Mouse (Mus musculus) intestine, embryonic 14.5 days (tissue): ENCODE results near the gene Ptch2. TPM values are rescaled to one million over a fixed set of nuclear protein-coding genes. Genes with fewer than 3 reads are reported as not detected.

Experiments used
- ATAC-seq: fragments of 200-750 bp; cut with Nextera tagmentation; replicated peaks from 2 replicates; pipeline ENCODE4 v1.8.0; 2017; ENCODE audit warnings: low read depth, moderate number of reproducible peaks, moderate TSS enrichment, moderate library complexity; ENCODE audit not compliant: low FRiP score, low TSS enrichment
- DNase-seq: peaks from one replicate; pipeline ENCODE4 v3.0.0-alpha.2; 2018; ENCODE audit warnings: low spot score
- H3K27ac ChIP-seq: fragments of 300-500 bp; sonication (generic); 2 replicates; pipeline ENCODE4 v1.5.1; 2014; ENCODE audit warnings: low read depth, mild to moderate bottlenecking, control low read depth
- H3K27me3 ChIP-seq: fragments of 300-500 bp; sonication (generic); replicated peaks from 2 replicates; pipeline ENCODE4 v1.6.1; 2014; ENCODE audit warnings: low read length, control low read depth; ENCODE audit not compliant: control insufficient read depth, insufficient read depth
- H3K36me3 ChIP-seq: fragments of 300-500 bp; sonication (generic); 2 replicates; pipeline ENCODE4 v1.6.1; 2014; ENCODE audit warnings: low read length, control low read depth; ENCODE audit not compliant: control insufficient read depth, insufficient read depth
- H3K4me1 ChIP-seq: fragments of 300-500 bp; sonication (generic); replicated peaks from 2 replicates; pipeline ENCODE4 v1.6.1; 2014; ENCODE audit warnings: low read length, control low read depth, mixed read lengths; ENCODE audit not compliant: control insufficient read depth, insufficient read depth
- H3K4me2 ChIP-seq: fragments of 300-500 bp; sonication (generic); 2 replicates; pipeline ENCODE4 v1.6.1; 2014; ENCODE audit warnings: low read length
- H3K4me3 ChIP-seq: fragments of 300-500 bp; sonication (generic); 2 replicates; pipeline ENCODE4 v1.5.1; 2014; ENCODE audit warnings: low read depth, low read length, control low read depth, mixed read lengths
- H3K9ac ChIP-seq: fragments of 300-500 bp; sonication (generic); 2 replicates; pipeline ENCODE4 v1.6.1; 2014; ENCODE audit warnings: mild to moderate bottlenecking, low read length
- H3K9me3 ChIP-seq: fragments of 300-500 bp; sonication (generic); 2 replicates; pipeline ENCODE4 v1.6.1; 2016; ENCODE audit warnings: low read length, control low read depth; ENCODE audit not compliant: control insufficient read depth
- WGBS: fragments of 180-500 bp; shearing (Covaris S2); extraction: QIAGEN DNeasy Blood & Tissue Kit; methylation state at CpG from one replicate; pipeline ENCODE4 v1.1.7; 2014; 5-methylcytosine and 5-hydroxymethylcytosine counted together
- polyA plus RNA-seq: library from polyadenylated mRNA; unstranded; fragments of >200 nt; fragmentation: Nextera tagmentation; extraction: Ambion mirVana; gene quantifications from 2 replicates; pipeline ENCODE4 v1.2.1, GENCODE M21; 2014

Ptch2 gene
- polyA plus RNA-seq = 8.2 and 8.4 TPM in 2 replicates

DNA sequence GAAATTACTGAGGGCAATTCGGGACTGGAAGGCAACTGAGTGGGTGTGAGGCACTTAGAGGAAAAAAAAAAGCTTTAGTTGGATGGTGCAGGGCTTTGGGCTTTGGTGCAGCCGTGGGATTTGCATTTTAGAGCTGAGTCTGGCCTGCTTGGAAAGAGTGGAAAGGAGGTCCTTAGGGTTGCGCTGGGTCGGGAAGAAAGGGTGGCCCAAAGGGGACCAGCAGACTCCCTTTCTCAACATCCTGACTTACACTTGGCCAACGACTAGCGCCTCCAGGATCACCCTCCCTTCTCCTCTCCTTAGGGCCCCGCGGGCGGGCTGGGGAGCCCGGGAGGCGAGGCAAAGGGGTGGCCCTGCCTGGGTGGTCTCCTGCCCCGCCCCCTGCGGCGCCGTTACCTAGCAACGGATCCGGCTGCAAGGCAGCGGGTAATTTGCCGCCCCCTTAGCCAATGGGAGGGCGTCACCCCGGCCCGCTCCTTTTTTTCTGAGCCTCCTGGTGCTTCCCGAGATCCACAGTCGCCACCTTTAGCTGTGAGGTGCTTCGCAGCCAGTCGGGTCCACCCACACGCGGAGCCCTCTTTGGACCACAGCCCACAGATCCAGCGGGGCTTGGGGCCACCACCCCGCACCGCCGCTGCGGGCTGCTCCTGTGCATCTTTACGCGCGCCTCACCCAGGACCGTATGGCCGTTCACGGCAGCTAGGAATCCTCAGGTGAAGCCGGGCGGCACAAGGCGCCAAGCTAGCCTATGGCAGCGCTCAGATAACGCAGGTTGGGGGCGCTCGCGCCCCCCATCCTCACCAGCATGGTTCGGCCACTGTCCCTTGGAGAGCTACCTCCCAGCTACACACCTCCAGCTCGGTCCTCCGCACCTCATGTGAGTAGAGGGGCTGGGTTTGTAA is at the start of gene Ptch2:
Gene Ptch2, plus strand, starts transcription at position 525 of the 902 bp plus-strand sequence.
- peak; percentile 91 for DNase-seq
- Histone ChIP-seq H3K4me3 (peak within 1 kb of the TSS; percentile 79), H3K9me3 (no peaks in the 10 kb centered on the region), H3K36me3 (peaks cover 8% of the 10 kb centered on the region; the same call in 1 of the 2 replicates), H3K9ac (peak within 1 kb of the TSS; percentile 57), H3K4me2 (peak within 1 kb of the TSS; percentile 79), H3K27me3 (no peaks in the 10 kb centered on the region), H3K4me1 (peaks cover 10% of the 10 kb centered on the region; the same call in 1 of the 2 replicates), H3K27ac (peak within 1 kb of the TSS; percentile 68)
- peak; percentile 74 for ATAC-seq
- WGBS = under 1% methylated on average over 50 of the region's 50 CpGs

DNA sequence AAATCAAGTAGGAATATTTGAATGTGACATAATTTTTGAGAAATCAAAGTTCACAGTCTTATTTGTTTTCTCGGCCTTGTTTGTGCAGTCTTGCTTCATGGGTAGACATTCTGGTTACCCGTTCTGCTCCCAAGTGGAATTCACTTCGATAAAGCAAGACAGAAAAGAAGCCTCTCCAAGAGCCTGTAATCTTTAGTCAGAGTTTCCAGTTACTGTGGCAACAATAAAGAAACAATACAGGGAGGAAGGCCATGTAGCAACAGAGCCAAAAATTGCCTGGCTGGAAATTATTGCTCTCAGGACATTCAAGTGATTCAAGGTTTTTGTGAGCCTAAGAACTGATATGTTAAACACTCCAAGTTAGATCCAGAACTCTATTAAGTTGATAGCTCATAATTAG is 47.0 kb upstream of the Ptch2 start:
- Histone ChIP-seq H3K9me3 (no peaks in the 10 kb centered on the region), H3K4me2 (no peak overlapping the region), H3K9ac (no peak overlapping the region), H3K4me1 (no peaks in the 10 kb centered on the region), H3K27me3 (no peaks in the 10 kb centered on the region), H3K4me3 (no peak overlapping the region), H3K36me3 (peaks cover 16% of the 10 kb centered on the region; the same call in 1 of the 2 replicates), H3K27ac (no peak overlapping the region)
- WGBS = 87% methylated on average over 3 of the region's 3 CpGs
- DNase-seq (no peak), ATAC-seq (no peak)

DNA sequence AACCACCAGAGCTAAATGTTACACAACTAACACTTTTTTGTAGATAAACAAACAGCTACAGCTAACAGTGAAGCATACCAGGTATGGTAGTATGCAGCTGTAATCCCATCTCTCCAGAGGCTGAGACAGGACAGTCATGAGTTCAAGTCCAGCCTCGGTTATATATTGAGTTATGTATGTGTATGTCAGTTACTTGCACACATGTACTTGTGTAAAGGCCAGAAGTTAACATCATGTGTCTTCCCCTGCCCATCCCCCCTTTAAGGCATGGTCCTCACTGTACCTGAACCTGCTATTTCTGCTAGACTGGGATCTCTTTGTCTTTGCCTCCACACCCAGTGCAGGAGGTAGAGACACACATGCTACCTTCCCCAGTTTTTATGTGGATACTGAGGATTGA is 46.4 kb upstream of the Ptch2 start:
- no peaks in the 10 kb centered on the region for H3K27me3 ChIP-seq
- H3K4me2 ChIP-seq = no peak overlapping the region
- no peak overlapping the region for H3K4me3 ChIP-seq
- WGBS = 97% methylated on average over 1 of the region's 1 CpGs
- no peak for DNase-seq
- H3K9me3 ChIP-seq = no peaks in the 10 kb centered on the region
- no peak overlapping the region for H3K27ac ChIP-seq
- no peak for ATAC-seq
- no peaks in the 10 kb centered on the region for H3K4me1 ChIP-seq
- H3K9ac ChIP-seq = no peak overlapping the region
- H3K36me3 ChIP-seq = peaks cover 20% of the 10 kb centered on the region; the same call in 1 of the 2 replicates

DNA sequence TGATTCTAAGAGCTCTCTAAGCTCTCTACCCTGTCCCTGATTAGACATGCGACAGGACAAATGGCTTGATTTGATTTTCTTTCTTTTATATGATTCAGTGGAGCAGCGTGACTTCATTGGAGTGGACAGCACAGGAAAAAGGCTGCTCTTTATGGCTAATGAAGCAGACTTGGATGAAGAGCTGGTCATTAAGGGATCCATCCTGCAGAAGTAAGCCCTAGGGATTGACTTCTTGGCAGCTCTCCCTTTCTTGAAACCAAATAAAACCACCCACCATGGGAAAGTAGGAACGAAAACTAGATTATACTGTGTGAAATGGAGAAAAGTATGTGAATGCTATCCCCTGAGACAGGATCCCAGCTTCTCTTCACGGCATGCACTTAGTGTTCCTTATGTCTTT is 43.2 kb upstream of the Ptch2 start:
- no peaks in the 10 kb centered on the region for H3K27me3 ChIP-seq
- H3K4me2 ChIP-seq = no peak overlapping the region
- no peak overlapping the region for H3K27ac ChIP-seq
- H3K36me3 ChIP-seq = peaks cover 12% of the 10 kb centered on the region; the same call in 1 of the 2 replicates
- no peak for ATAC-seq
- no peak overlapping the region for H3K4me3 ChIP-seq
- no peaks in the 10 kb centered on the region for H3K9me3 ChIP-seq
- H3K9ac ChIP-seq = no peak overlapping the region
- no peak for DNase-seq
- no peaks in the 10 kb centered on the region for H3K4me1 ChIP-seq
- 88% methylated on average over 4 of the region's 4 CpGs for WGBS

DNA sequence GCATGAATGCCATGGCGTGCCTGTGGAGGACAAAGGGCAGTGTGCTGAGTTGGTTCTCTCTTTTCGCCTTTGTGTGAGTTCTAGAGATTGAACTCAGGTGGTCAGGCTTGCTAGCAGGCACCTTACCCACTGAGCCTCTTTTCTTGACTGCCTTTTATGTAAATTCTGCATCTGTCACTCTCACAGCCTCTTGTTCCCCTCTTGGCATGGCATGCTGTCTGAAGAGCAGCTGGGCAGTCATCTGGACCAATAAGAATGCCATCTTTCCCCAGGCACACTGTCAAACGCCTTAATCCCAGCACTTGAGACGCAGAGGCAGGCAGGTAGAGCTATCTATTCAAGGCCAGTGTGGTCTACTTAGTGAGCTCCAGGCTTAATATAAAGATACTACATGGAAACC is 41.9 kb upstream of the Ptch2 start:
- H3K36me3 ChIP-seq = peaks cover 9% of the 10 kb centered on the region; the same call in 1 of the 2 replicates
- H3K9me3 ChIP-seq = no peaks in the 10 kb centered on the region
- H3K4me1 ChIP-seq = no peaks in the 10 kb centered on the region
- no peak overlapping the region for H3K27ac ChIP-seq
- no peak for DNase-seq
- no peak overlapping the region for H3K4me2 ChIP-seq
- ATAC-seq = no peak
- no peak overlapping the region for H3K4me3 ChIP-seq
- 84% methylated on average over 4 of the region's 4 CpGs for WGBS
- no peak overlapping the region for H3K9ac ChIP-seq
- H3K27me3 ChIP-seq = no peaks in the 10 kb centered on the region

DNA sequence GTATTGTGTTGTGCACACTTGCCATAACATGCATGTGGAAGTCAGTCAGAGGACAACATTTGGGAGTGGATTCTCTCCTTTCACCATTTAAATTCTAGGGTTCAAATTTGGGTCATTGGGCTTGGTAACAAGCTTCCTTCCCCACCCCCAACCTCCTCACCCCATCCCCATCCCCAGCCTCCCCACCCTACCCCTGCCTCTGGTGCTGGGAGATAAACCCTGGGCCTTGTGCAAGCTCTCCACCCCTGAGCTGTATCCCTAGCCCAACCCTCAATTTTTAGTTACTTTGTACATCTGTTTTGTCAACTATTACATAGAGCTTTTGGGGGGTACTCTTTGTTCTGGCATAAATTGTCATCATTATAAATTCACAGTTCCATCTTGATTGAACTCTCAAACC is 39.8 kb upstream of the Ptch2 start:
- DNase-seq = no peak
- Histone ChIP-seq H3K9me3 (no peaks in the 10 kb centered on the region), H3K4me3 (no peak overlapping the region), H3K9ac (no peak overlapping the region), H3K36me3 (peaks cover 17% of the 10 kb centered on the region; the same call in 1 of the 2 replicates), H3K4me1 (no peaks in the 10 kb centered on the region), H3K4me2 (no peak overlapping the region), H3K27me3 (no peaks in the 10 kb centered on the region), H3K27ac (no peak overlapping the region)
- no peak for ATAC-seq

DNA sequence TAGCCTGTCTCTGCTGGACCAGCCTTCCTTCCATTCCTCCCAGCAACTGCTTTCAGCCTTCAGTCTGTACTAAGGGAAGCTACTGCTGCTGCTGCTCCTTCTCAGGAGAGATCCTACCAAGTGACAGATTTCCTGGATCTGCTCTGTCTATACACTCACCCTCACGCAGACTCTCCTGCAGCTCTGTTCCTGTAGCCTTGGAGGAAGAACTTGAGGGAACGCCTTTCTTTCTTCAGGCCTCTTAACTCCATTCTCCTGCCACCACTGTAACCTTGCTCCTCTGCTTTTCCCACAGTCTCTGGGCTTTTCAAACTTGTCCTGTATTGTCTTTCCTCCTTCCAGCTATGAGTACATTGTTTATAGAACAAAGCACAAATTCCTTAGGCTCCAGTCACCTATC is 39.4 kb upstream of the Ptch2 start:
- Histone ChIP-seq H3K9ac (no peak overlapping the region), H3K27ac (no peak overlapping the region), H3K4me3 (no peak overlapping the region), H3K27me3 (no peaks in the 10 kb centered on the region), H3K36me3 (peaks cover 21% of the 10 kb centered on the region; the same call in 1 of the 2 replicates), H3K9me3 (no peaks in the 10 kb centered on the region), H3K4me1 (no peaks in the 10 kb centered on the region), H3K4me2 (no peak overlapping the region)
- ATAC-seq (no peak), DNase-seq (no peak)
- 74% methylated on average over 2 of the region's 2 CpGs for WGBS

DNA sequence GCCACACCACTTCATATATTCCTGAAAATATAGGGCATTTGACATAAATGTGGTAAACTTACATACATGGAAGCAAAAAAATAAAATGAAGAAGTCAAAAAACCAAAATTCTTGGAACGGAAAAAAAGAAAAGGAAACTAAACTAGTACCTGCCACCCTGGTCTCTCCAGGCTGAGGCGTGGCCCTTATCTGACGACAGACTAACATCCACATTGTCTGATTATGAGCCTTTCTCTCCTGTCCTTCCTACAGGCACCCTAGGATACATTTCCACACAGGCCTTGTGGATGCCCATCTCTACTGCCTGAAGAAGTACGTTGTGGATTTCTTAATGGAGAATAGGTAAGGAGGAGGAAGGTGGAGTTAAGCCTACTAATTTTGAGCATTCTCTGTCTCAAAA is 37.4 kb upstream of the Ptch2 start:
- Histone ChIP-seq H3K27me3 (no peaks in the 10 kb centered on the region), H3K36me3 (peaks cover 22% of the 10 kb centered on the region), H3K4me2 (no peak overlapping the region), H3K9ac (no peak overlapping the region), H3K4me3 (no peak overlapping the region), H3K9me3 (no peaks in the 10 kb centered on the region), H3K4me1 (no peaks in the 10 kb centered on the region), H3K27ac (no peak overlapping the region)
- DNase-seq = no peak
- 80% methylated on average over 4 of the region's 4 CpGs for WGBS
- no peak for ATAC-seq
